Mouse (Mus musculus) bone marrow, adult 2 months (tissue): ENCODE measurements at regions not wholly inside any gene's neighbourhood (a gene's known extent, or its start where the extent isn't known, plus 50 kb on each side); places are given as distances from the start of the nearest gene placed in this dataset.

Source experiments
- H3K27ac ChIP-seq: fragments of 200-500 bp; 2 replicates; pipeline ENCODE4 v1.5.1; 2012; ENCODE audit warnings: low read depth, mild to moderate bottlenecking, control low read depth, inconsistent platforms, low read length; ENCODE audit not compliant: control insufficient read depth, poor library complexity, insufficient read depth
- H3K4me1 ChIP-seq: fragments of 200-500 bp; 2 replicates; pipeline ENCODE4 v1.6.1; 2011; ENCODE audit warnings: low read length; ENCODE audit not compliant: control insufficient read depth, insufficient read depth
- H3K4me3 ChIP-seq: fragments of 200-500 bp; replicated peaks from 2 replicates; pipeline ENCODE3; 2011; ENCODE audit warnings: mild to moderate bottlenecking, low read depth, low read length, control low read depth; ENCODE audit not compliant: control insufficient read depth
- CTCF ChIP-seq: fragments of 200-500 bp; IDR thresholded peaks from 2 replicates; pipeline ENCODE4 v1.5.1; 2011; ENCODE audit warnings: low read length, control low read depth; ENCODE audit not compliant: control insufficient read depth, insufficient read depth
- POLR2A ChIP-seq: fragments of 200-500 bp; IDR thresholded peaks from 2 replicates; pipeline ENCODE4 v1.6.1; 2011; ENCODE audit warnings: low read depth, mild to moderate bottlenecking, control low read depth, low read length, borderline replicate concordance; ENCODE audit not compliant: control insufficient read depth
- WGBS: fragments of 180-500 bp; shearing (Covaris S2); methylation state at CpG from one replicate; pipeline ENCODE4 v1.1.7; 2018; 5-methylcytosine and 5-hydroxymethylcytosine counted together

DNA sequence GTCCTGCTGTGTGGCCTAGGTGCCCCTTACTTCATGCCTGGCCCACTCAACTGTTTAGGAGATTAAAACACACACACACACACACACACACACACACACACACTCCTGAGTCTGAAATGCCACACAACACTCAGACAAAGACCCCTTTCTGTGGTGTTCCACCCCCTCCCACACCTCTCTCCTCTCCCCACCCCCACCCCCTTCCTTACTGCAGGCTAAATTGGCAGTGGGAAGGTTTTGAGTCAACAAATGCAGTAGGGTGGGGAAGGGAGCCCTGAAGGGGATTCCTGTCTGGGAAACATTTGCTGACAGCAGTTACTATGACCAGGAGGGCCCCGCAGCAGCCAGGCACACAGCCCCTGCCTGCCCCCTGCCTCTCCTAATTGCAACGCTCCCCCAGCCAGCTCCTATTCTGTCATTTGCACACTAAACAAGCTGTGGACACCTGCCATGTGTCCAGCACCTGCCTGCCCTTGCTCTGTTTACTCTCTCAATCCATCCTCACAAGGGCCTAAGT, 69.5 kb downstream of the Ephb3 start:
- no peaks in the 10 kb centered on the region for H3K4me1 ChIP-seq
- 88% methylated on average over 2 of the region's 2 CpGs for WGBS
- H3K4me3 ChIP-seq = no peak overlapping the region

DNA sequence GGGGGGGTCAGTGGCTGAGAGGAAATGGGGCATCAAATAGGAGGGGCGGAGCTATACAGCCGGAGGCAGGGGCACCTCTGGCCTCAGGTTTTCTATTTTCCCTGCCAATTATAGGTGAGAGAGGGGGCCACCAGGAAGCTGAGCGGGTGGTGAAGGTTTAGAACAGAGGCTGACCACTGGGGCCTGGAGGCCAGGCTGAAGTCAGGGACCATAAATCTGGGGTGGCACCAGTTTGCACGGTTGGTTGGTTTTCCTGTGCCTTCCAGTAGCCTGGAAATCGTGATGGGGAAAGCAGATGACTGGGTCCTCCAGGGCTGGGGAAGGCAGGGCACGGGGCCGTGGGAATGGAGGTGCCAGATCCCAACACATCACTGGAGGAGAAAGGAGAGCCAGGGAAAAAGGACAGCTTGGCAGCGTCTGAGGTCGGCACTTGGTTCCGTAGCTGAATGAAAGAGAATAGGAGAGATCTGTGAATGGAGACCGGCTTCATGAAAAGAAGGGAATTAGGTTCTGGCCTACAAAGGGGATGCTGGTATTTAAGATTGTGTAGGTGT, 73.3 kb downstream of the Ephb3 start:
- Histone ChIP-seq H3K4me1 (no peaks in the 10 kb centered on the region), H3K4me3 (no peak overlapping the region), H3K27ac (no peak overlapping the region)
- TF ChIP-seq CTCF = no peak
- TF ChIP-seq POLR2A = no peak
- WGBS = 79% methylated on average over 11 of the region's 11 CpGs

More for the DNA sequence above, 69.5 kb downstream of the Ephb3 start:
- no peak for TF ChIP-seq POLR2A
- TF ChIP-seq CTCF = no peak
- H3K27ac ChIP-seq = no peak overlapping the region

DNA sequence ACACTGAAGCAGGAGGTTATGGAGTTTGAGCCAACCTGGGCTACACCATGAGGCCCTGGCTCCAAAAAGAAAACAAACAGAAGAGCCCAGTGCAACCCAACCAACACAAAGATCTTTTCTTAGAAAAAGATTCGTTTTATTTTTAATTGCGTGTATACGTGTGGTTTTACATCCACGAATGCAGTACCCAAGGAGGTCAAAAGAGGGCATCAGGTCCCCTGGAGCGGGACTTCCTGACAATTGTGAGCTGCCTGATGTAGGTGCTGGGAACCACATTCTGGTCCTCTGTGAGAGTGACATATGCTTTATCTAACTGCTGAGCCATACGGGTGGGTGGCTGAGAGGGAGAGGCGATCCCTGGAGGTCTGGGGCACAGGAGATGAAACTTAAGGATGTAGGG, 73.8 kb downstream of the Ephb3 start:
- Histone ChIP-seq H3K27ac (no peak overlapping the region), H3K4me1 (no peaks in the 10 kb centered on the region), H3K4me3 (no peak overlapping the region)
- WGBS = 90% methylated on average over 7 of the region's 7 CpGs
- no peak for TF ChIP-seq POLR2A
- TF ChIP-seq CTCF = no peak

DNA sequence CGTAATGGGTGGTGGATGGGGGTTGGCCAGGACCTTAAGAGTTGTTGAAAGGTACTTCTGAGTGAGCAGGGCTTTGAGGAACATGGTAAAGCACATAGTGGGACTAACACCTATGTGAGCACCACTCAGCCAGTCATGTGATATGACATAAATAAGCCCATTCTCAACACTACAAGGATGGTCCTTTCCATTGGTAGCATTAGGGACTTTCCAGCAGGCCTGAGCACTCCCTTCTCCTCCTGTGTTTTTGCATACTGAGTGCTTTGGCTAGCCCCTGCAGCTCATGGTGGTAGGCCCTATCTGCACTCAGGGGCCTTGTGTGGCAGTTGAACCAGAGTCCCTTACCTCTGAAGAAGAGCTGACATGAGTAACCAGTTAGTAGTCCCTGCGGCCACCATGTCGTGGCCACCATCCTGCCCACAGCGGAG, 75.7 kb downstream of the Ephb3 start:
- Histone ChIP-seq H3K4me3 (no peak overlapping the region), H3K4me1 (no peaks in the 10 kb centered on the region), H3K27ac (no peak overlapping the region)
- TF ChIP-seq POLR2A (no peak), CTCF (no peak)
- 90% methylated on average over 4 of the region's 4 CpGs for WGBS

DNA sequence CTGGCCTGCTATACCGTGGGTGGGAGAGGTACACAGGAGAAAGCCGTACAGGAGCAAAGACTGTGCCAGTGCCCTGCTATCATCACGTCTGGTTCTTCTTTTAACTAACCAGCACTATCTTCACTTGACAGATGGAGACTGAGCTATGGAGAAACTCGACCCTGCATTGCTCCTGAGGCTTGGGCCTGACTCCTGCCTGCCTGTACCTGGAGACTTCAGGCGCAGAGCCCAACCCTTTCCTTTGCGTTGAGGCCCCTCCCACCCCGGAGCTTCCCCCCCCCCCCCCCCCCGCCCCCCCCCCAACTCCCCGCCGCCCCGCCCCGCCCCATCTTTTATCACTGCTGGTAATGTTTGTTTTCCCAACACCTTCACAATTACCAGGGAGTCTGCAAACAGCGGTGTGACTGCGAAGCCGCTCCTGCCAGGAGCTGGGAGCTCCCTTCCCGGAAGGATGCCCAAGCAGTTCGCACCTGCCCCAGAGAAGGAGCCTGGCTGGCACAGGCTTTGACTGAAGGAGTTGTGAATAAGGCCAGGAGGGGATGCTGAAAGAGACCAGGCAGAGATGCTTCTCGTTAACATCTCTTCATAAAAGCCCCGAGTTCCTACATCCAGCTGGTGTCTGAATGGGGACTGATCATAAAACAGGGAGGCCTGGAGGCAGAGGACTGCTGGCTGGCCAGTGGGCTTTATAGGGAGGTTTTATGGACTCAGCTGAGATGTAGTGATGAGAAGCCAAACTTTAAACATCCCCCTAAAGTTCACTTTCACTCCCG, 77.6 kb downstream of the Ephb3 start:
- H3K4me3 ChIP-seq = no peak overlapping the region
- TF ChIP-seq CTCF = no peak
- no peak for TF ChIP-seq POLR2A
- 58% methylated on average over 15 of the region's 20 CpGs for WGBS
- no peak overlapping the region for H3K27ac ChIP-seq
- no peaks in the 10 kb centered on the region; the same call in 1 of the 2 replicates for H3K4me1 ChIP-seq

DNA sequence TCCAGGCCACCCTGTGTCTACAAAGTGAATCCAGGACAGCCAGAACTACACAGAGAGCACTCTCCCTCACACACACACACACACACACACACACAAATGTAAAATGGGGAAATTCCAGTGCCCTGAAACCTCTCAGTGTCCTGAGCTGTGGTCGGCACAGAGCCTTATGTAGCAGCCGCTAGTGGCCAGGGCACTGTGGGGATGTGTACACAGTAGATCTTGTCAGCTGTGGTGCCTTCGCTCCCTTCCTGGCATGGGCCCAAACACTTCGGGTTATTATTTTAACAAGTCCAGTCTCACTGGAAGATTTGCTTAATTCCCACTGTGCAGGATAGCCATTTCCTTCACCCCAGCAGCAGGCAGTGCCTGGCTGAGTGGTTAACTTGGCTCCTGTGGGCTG, 81.5 kb downstream of the Ephb3 start:
- TF ChIP-seq CTCF = no peak
- TF ChIP-seq POLR2A = no peak
- WGBS = 5% methylated on average over 4 of the region's 4 CpGs

DNA sequence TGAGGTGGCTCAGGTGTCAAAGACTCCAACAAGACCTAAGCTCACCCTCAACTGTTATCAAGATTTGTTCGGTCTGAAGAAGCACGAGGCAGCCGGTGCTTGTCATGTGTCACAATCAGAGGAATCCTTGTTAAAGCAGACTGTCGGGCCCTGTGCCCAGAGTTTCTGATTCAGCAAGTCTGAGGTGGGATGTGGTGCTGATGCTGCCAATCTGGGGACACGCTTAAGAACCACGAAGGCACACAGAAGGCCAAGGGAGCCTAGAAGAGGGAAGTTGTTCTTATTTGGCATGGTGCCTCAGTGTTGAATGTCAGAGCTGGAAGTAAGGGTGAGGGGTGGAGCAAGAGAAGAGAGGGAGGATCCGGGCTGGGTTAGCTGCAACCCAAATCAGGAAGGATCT, 85.0 kb downstream of the Ephb3 start:
- no peaks in the 10 kb centered on the region; the same call in 1 of the 2 replicates for H3K4me1 ChIP-seq
- TF ChIP-seq CTCF = no peak
- no peak for TF ChIP-seq POLR2A
- no peak overlapping the region for H3K4me3 ChIP-seq
- H3K27ac ChIP-seq = no peak overlapping the region
- under 1% methylated on average over 7 of the region's 7 CpGs for WGBS

More for the DNA sequence above, 81.5 kb downstream of the Ephb3 start:
- H3K4me1 ChIP-seq = no peaks in the 10 kb centered on the region; the same call in 1 of the 2 replicates
- H3K27ac ChIP-seq = no peak overlapping the region
- H3K4me3 ChIP-seq = no peak overlapping the region

DNA sequence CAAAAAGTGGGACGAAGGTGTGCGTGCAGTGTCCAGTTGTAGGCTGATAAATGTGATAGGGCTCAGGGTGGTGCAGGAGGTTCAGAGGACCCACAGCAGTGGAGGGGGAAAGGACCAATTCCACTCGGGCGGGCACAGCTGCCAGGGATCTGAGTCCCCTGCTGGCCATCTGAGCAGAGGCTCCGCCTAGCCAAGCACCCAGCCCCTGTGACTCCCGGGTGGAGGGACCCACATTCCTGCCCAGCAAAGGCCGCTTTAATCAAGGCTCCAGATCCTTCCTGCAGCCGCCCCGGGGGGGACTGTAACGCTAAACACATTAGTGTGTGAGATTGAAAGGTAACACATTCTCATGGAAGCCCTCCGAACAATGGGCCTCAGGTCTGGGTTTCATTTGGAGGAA, 88.5 kb downstream of the Ephb3 start:
- TF ChIP-seq POLR2A (no peak), CTCF (no peak)
- H3K4me3 ChIP-seq = no peak overlapping the region
- WGBS = 78% methylated on average over 11 of the region's 11 CpGs

More for the DNA sequence above, 88.5 kb downstream of the Ephb3 start:
- Histone ChIP-seq H3K27ac (no peak overlapping the region), H3K4me1 (no peaks in the 10 kb centered on the region)
